Mouse (Mus musculus) heart, adult 2 months (tissue): ENCODE measurements around the gene Abr. TPM values are rescaled to one million over a fixed set of nuclear protein-coding genes. Genes with fewer than 3 reads are reported as not detected.

Source experiments
- DNase-seq, 2 experiments: peaks; one replicate each; pipeline ENCODE4 v3.0.0; 2021
- H3K27ac ChIP-seq: fragments of 200-600 bp; 2 replicates; pipeline ENCODE4 v1.8.1; 2022
- H3K27me3 ChIP-seq: fragments of 200-500 bp; 2 replicates; pipeline ENCODE4 v1.6.1; 2012; ENCODE audit warnings: mild to moderate bottlenecking, low read length, inconsistent platforms, mixed read lengths; ENCODE audit not compliant: control insufficient read depth, insufficient read depth
- H3K36me3 ChIP-seq: fragments of 200-500 bp; 2 replicates; pipeline ENCODE4 v1.6.1; 2012; ENCODE audit warnings: low read length, inconsistent platforms; ENCODE audit not compliant: control insufficient read depth, insufficient read depth
- H3K4me1 ChIP-seq: fragments of 200-500 bp; 2 replicates; pipeline ENCODE4 v1.6.1; 2011; ENCODE audit warnings: low read length; ENCODE audit not compliant: control insufficient read depth, insufficient read depth
- H3K4me3 ChIP-seq: fragments of 200-600 bp; 2 replicates; pipeline ENCODE4 v1.8.1; 2022
- H3K79me2 ChIP-seq: fragments of 200-500 bp; replicated peaks from 2 replicates; pipeline ENCODE4 v1.6.1; 2012; ENCODE audit warnings: mild to moderate bottlenecking, inconsistent platforms, low read length, moderate library complexity, mixed read lengths; ENCODE audit not compliant: control insufficient read depth, insufficient read depth
- H3K9ac ChIP-seq: fragments of 200-500 bp; 2 replicates; pipeline ENCODE4 v1.6.1; 2012; ENCODE audit warnings: low read depth, mild to moderate bottlenecking, control low read depth, inconsistent platforms, low read length, mixed read lengths
- CTCF ChIP-seq: fragments of 200-600 bp; IDR thresholded peaks from 2 replicates; pipeline ENCODE4 v1.8.1; 2022; ENCODE audit warnings: antibody characterized with exemption, mild to moderate bottlenecking, moderate library complexity
- EP300 ChIP-seq: fragments of 200-500 bp; IDR thresholded peaks from 2 replicates; pipeline ENCODE4 v1.6.1; 2011; ENCODE audit warnings: low read depth, low read length, control low read depth; ENCODE audit not compliant: insufficient read depth
- POLR2A ChIP-seq: fragments of 200-500 bp; IDR thresholded peaks from 2 replicates; pipeline ENCODE4 v1.6.1; 2011; ENCODE audit warnings: mild to moderate bottlenecking, low read depth, low read length, control low read depth; ENCODE audit not compliant: insufficient read depth
- WGBS: fragments of 180-500 bp; shearing (Covaris S2); methylation state at CpG from one replicate; pipeline ENCODE4 v1.1.7; 2018; 5-methylcytosine and 5-hydroxymethylcytosine counted together
- intact Hi-C: fragments of 180-260 bp; cut with DNase I; formaldehyde crosslinking; loops from one replicate; pipeline ENCODE4 v1.15.1; 2025
- polyA plus RNA-seq: library from polyadenylated mRNA; depleted of rRNA; stranded (reverse); fragments of >200 nt; gene quantifications from 2 replicates; pipeline ENCODE4 v1.2.3, GENCODE M21; 2012
- total RNA-seq, 2 experiments: library from RNA; stranded (reverse); gene quantifications; 2 replicates each; pipeline ENCODE4 v1.2.3; 2021

The Abr gene
- total and polyA plus RNA-seq, 3 experiments, result 23.4 to 32.2 (median 26.6) TPM

DNA sequence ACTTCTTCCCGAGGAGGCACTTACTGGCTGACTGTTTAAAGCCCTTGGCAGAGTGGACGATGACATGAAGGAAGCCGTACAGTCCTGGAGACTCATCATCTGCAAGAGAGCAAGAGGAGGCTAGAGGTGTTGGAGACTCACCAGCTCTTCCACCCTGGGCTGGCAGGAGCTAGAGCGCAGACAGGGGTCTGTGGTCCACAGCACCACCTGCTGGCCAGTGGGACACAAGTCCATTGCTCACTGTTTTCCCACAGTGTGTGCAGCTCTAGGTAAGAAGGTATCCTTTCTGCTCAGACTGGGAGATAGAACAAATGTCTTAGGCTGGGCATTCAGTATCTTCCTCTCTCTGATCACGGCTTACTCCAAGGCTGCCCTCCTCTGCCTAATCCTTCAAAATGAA, 167.6 kb downstream of the Abr start:
- H3K4me3 ChIP-seq, result no peak overlapping the region
- no peaks in the 10 kb centered on the region for H3K79me2 ChIP-seq
- H3K27me3 ChIP-seq, result no peaks in the 10 kb centered on the region
- H3K9ac ChIP-seq, result no peak overlapping the region
- DNase-seq, result peak; percentile 74 to 80
- intact Hi-C loops, result loop anchor here (1.0 to 2.0 kb wide), 3 partner anchors 36 to 201 kb away; no protein-coding TSS in a partner anchor
- 36% methylated on average over 5 of the region's 5 CpGs for WGBS
- TF ChIP-seq EP300, result peak; percentile 82; the same call in 1 of the 2 replicates
- TF ChIP-seq POLR2A, result no peak
- no peaks in the 10 kb centered on the region; the same call in 1 of the 2 replicates for H3K4me1 ChIP-seq
- H3K36me3 ChIP-seq, result no peaks in the 10 kb centered on the region
- H3K27ac ChIP-seq, result no peak overlapping the region

DNA sequence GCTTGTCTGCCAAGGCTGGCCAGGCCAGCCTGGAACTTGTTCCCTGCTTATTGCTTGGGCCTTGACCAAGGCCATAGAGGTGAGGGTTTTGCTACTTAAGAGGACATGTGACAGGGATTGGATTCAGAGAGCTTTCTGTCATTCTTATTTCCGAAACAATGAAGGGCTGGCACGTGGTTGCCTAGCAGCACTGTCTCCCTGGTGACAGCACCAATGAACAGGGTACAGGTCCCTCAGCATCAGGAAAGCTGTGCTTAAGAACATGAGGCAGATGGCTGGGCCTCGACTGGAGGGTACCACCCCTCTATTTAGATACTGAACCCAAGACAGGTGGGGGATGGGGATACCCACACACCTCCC, 171.9 kb downstream of the Abr start:
- no peaks in the 10 kb centered on the region for H3K4me1 ChIP-seq
- H3K79me2 ChIP-seq, result no peaks in the 10 kb centered on the region
- 65% methylated on average over 3 of the region's 3 CpGs for whole genome bisulfite sequencing
- H3K27me3 ChIP-seq, result no peaks in the 10 kb centered on the region
- no peak overlapping the region for H3K27ac ChIP-seq
- no peak for DNase-seq
- intact Hi-C loops, result no loop called here
- H3K36me3 ChIP-seq, result no peaks in the 10 kb centered on the region
- H3K4me3 ChIP-seq, result no peak overlapping the region
- TF ChIP-seq EP300 (no peak), POLR2A (no peak), CTCF (no peak)
- no peak overlapping the region for H3K9ac ChIP-seq

DNA sequence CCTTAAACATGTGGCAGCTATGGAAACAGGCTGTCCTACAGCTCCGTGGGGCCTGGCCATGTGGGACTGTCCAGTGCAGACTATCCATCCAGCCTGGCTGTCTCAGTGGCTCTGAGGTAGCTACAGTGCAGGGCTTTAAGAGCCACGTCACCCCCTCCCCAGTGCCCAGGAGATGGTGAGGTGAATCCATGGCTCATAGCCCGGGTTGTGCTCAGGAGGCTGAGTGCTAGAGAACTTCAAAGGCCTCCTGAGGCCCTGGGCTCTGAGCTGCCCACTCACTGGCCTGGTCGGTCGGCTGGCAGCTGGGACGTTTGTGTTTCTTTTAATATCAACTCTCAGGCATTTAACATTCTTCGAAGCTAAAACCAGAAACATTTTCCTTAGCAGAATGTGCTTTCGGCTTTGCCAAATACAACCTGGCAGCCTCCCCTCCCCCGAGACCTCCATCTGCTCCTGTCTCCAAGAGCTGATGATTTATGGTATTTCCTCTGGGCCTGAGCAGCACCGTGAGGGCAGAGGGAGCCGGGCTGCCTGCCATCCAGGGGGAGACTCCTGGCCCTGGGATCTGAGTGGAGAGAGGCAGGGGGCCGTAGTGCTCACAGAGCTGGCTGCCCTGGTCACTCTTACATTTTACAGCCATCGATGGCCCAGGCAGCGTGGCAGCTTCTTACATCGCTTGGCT, 172.5 kb downstream of the Abr start:
- no peaks in the 10 kb centered on the region for H3K36me3 ChIP-seq
- no peaks in the 10 kb centered on the region for H3K79me2 ChIP-seq
- no peaks in the 10 kb centered on the region for H3K4me1 ChIP-seq
- H3K27ac ChIP-seq, result no peak overlapping the region; the same call in 1 of the 2 replicates
- H3K27me3 ChIP-seq, result no peaks in the 10 kb centered on the region
- no peak for TF ChIP-seq POLR2A
- TF ChIP-seq CTCF, result no peak
- TF ChIP-seq EP300, result no peak
- H3K4me3 ChIP-seq, result no peak overlapping the region
- H3K9ac ChIP-seq, result no peak overlapping the region
- peak; percentile 53 to 56 for DNase-seq
- intact Hi-C loops, result no loop called here
- WGBS, result 59% methylated on average over 15 of the region's 15 CpGs

DNA sequence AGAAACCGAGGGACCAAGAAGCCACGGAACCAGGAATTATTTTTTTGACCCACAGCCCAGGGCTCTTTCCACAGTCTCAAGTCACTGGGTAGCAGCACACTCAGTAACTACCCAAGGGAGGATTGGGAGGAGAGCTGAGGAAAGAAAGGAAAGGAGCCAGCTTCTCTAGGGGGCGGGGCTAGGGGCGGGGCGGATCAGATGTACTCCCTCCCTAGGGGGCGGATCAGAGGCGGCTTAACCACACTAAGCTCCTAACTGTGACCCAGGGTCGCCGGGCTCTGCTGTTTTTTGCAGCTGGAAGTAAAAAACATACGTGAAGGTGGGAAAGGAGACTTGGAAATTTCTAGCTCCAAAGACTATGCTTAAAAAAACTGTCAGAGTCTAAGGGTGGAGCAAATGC, 175.9 kb downstream of the Abr start:
- Histone ChIP-seq H3K4me1 (no peaks in the 10 kb centered on the region), H3K27ac (no peak overlapping the region), H3K27me3 (no peaks in the 10 kb centered on the region), H3K36me3 (no peaks in the 10 kb centered on the region), H3K4me3 (no peak overlapping the region), H3K79me2 (no peaks in the 10 kb centered on the region), H3K9ac (no peak overlapping the region)
- TF ChIP-seq CTCF (no peak), POLR2A (no peak), EP300 (no peak)
- no peak for DNase-seq
- intact Hi-C loops, result no loop called here
- WGBS, result 24% methylated on average over 10 of the region's 10 CpGs

DNA sequence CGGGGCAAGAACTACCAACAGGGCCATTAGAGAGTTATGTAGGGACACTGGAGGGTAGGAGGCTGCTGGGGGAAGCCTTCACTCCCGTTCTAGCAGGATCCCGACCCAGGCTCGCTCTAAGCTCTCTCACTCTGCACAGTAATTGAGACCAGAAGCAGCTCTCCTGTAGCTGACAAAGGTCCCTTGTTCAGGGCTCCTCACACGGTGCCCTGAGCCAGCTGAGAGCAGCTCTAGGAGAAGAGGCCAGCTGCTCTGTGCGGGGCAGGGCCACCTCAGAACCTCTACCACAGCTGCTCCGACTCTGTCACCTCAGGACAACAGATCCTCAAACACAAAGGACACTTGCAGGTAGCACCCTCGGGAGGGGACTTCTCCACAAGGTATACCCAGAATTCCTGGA, 176.7 kb downstream of the Abr start:
- intact Hi-C loops, result no loop called here
- DNase-seq, result no peak
- Histone ChIP-seq H3K4me3 (no peak overlapping the region), H3K27ac (no peak overlapping the region), H3K4me1 (no peaks in the 10 kb centered on the region), H3K36me3 (no peaks in the 10 kb centered on the region), H3K79me2 (no peaks in the 10 kb centered on the region), H3K9ac (no peak overlapping the region), H3K27me3 (no peaks in the 10 kb centered on the region)
- TF ChIP-seq EP300 (no peak), CTCF (no peak), POLR2A (no peak)
- WGBS, result 71% methylated on average over 8 of the region's 8 CpGs

DNA sequence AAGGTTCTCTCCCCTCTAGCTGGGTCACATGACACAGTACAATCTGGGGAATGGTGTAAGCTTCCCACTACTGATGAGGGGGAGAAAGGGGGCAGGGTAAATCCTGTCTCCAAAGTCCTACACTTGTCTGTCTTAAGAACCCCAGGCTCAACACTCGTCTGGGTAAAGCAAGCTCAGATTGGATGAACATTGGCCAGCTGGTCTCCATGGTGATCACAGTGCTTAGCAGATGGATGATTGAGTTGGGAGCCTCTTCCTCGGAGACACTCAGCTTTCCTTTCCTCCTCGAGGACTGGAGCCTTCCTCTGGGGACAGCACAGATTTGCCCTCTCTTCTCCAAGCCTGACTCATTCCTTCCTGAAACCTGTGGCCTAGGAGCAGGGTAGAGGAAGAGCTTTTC, 182.4 kb downstream of the Abr start:
- H3K4me3 ChIP-seq, result no peak overlapping the region

More for the DNA sequence above, 182.4 kb downstream of the Abr start:
- H3K27ac ChIP-seq, result no peak overlapping the region
- WGBS, result 50% methylated on average over 3 of the region's 3 CpGs
- no peaks in the 10 kb centered on the region for H3K27me3 ChIP-seq
- H3K79me2 ChIP-seq, result no peaks in the 10 kb centered on the region
- no peak for DNase-seq
- TF ChIP-seq POLR2A (no peak), EP300 (no peak), CTCF (no peak)
- intact Hi-C loops, result no loop called here
- no peak overlapping the region for H3K9ac ChIP-seq
- H3K4me1 ChIP-seq, result peaks cover 13% of the 10 kb centered on the region
- no peaks in the 10 kb centered on the region for H3K36me3 ChIP-seq
